Mouse (Mus musculus): ENCODE results near the gene Ntmt1.

The Ntmt1 gene

GRCm38 (mm10) chr2:30807648-30808295 is at the start of gene Ntmt1:
TSS of gene Ntmt1 (plus strand) at chr2:30807826.
- peak; percentile 99 for DNase-seq (ENCODE audit: low read depth, low spot score)

- no peak for DNase-seq (ENCODE audit: low read depth, low spot score)
Measured at GRCm38 (mm10) chr2:30758341-30759087, 49.1 kb upstream of the Ntmt1 start.

GRCm38 (mm10) chr2:30759088-30759374 is 48.6 kb upstream of the Ntmt1 start:
- DNase-seq (ENCODE audit: low read depth, low spot score) = no peak

GRCm38 (mm10) chr2:30759442-30759841 is 48.2 kb upstream of the Ntmt1 start:
- no peak for DNase-seq (ENCODE audit: low read depth, low spot score)

GRCm38 (mm10) chr2:30759858-30760547 is 47.6 kb upstream of the Ntmt1 start:
- no peak for DNase-seq (ENCODE audit: low read depth, low spot score)

- DNase-seq (ENCODE audit: low read depth, low spot score) = no peak
Measured at GRCm38 (mm10) chr2:30760706-30761105, 46.9 kb upstream of the Ntmt1 start.

- DNase-seq (ENCODE audit: low read depth, low spot score) = no peak
Measured at GRCm38 (mm10) chr2:30766446-30766845, 41.2 kb upstream of the Ntmt1 start.

GRCm38 (mm10) chr2:30767626-30768240 is 39.9 kb upstream of the Ntmt1 start:
- DNase-seq (ENCODE audit: low read depth, low spot score) = no peak

- no peak for DNase-seq (ENCODE audit: low read depth, low spot score)
Measured at GRCm38 (mm10) chr2:30768529-30768928, 39.1 kb upstream of the Ntmt1 start.

- peak; percentile 27 for DNase-seq (ENCODE audit: low read depth, low spot score)
Measured at GRCm38 (mm10) chr2:30769187-30769586, 38.4 kb upstream of the Ntmt1 start.

GRCm38 (mm10) chr2:30771368-30771805 is 36.2 kb upstream of the Ntmt1 start:
- no peak for DNase-seq (ENCODE audit: low read depth, low spot score)

GRCm38 (mm10) chr2:30771806-30772460 is 35.7 kb upstream of the Ntmt1 start:
- peak; percentile 84 for DNase-seq (ENCODE audit: low read depth, low spot score)

- DNase-seq (ENCODE audit: low read depth, low spot score) = no peak
Measured at GRCm38 (mm10) chr2:30772581-30773312, 34.9 kb upstream of the Ntmt1 start.

GRCm38 (mm10) chr2:30773313-30774005 is 34.2 kb upstream of the Ntmt1 start:
- no peak for DNase-seq (ENCODE audit: low read depth, low spot score)

GRCm38 (mm10) chr2:30775955-30776354 is 31.7 kb upstream of the Ntmt1 start:
- no peak for DNase-seq (ENCODE audit: low read depth, low spot score)

GRCm38 (mm10) chr2:30777266-30777665 is 30.4 kb upstream of the Ntmt1 start:
- no peak for DNase-seq (ENCODE audit: low read depth, low spot score)

- DNase-seq (ENCODE audit: low read depth, low spot score) = no peak
Measured at GRCm38 (mm10) chr2:30778235-30778634, 29.4 kb upstream of the Ntmt1 start.

- no peak for DNase-seq (ENCODE audit: low read depth, low spot score)
Measured at GRCm38 (mm10) chr2:30779241-30779640, 28.4 kb upstream of the Ntmt1 start.

- no peak for DNase-seq (ENCODE audit: low read depth, low spot score)
Measured at GRCm38 (mm10) chr2:30782312-30783290, 25.0 kb upstream of the Ntmt1 start.

Data from telencephalon, adult 2 months (tissue).